Mouse (Mus musculus) cerebral cortex, adult 2 months (tissue): ENCODE measurements around the gene Tmcc2.

Experiments used
- WGBS: fragments of 180-500 bp; shearing (Covaris S2); methylation state at CpG from one replicate; pipeline ENCODE4 v1.1.7; 2018; 5-methylcytosine and 5-hydroxymethylcytosine counted together

Tmcc2 gene

DNA sequence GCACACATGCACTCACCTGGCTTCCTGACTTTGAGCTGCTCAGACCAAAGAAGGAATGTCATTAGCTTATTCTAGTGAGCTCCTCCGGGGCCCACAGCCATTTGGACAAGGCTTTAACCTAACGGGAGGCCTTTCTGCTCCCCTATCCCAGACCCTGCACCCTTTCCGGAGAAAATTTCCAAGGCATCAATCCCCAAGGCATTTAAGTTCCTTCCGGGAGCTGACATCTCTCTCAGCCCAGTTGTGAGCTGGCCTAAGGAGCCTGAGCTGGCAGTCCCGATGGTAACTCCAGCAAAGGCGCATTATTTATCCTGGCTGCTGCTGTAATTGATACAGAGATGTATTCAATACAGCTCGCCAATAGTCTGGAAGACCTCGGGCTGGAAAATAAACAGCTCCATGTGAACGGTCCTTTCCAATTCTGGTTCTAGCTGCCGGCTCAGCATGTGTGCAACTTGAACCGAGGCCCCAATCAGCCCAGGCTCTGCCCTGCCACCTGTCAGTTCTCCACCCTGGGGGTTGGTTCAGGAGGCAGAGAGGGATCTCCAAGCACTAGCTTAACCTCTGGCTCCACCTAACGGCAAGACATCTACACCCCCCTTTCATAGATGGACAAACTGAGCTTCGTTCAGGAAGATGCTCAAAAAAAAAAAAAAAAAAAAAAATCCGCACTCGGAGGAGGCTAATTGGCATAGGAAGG lies 1.0 kb downstream of the Tmcc2 start:
- WGBS: 13% methylated on average over 15 of the region's 15 CpGs

- 43% methylated on average over 8 of the region's 8 CpGs for WGBS
Measured at GRCm38 (mm10) chr1:132388813-132389803, 2.0 kb downstream of the Tmcc2 start.

DNA sequence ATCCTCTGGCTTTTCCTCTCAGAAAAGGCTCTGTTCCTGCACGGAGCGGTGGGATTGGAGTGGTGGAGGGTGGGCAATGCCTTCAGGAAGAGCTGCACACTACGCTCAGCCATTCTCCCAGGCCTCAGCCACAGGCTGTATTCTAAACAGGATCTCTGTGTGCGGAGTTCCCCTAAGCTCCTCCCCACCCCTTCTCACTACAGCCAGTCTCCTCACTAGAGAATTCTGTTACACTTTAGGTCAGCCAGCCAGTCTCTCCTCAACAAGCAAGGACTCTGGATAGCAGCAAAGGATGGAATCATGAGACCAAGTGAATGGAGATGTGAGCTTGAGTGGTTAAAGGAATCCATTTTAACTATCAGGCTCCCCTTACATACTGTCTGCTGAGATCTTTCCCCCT lies 3.1 kb downstream of the Tmcc2 start:
- 27% methylated on average over 4 of the region's 4 CpGs for WGBS

- 19% methylated on average over 4 of the region's 4 CpGs for WGBS
Measured at GRCm38 (mm10) chr1:132386266-132386665, 4.8 kb downstream of the Tmcc2 start.

DNA sequence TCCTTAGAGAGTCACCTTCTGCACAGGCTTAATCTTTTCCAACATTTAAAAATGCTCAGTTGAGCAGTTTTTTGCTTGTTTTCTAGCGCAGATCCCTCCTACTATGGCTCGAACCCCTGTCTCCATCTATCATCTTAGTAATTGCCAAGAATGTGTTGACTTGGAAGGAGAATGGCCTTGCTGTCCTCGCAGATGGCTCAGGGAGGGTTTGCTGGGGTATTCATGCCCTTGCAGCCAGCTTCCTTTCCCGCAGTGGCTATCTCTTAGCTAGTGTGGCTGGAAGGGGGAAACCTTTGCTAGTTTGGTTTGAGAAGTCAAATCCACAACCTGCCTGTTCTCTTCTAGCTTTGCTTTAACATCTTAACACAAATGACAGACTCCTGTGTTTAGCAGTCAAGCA lies 5.4 kb downstream of the Tmcc2 start:
- 64% methylated on average over 4 of the region's 4 CpGs for WGBS

DNA sequence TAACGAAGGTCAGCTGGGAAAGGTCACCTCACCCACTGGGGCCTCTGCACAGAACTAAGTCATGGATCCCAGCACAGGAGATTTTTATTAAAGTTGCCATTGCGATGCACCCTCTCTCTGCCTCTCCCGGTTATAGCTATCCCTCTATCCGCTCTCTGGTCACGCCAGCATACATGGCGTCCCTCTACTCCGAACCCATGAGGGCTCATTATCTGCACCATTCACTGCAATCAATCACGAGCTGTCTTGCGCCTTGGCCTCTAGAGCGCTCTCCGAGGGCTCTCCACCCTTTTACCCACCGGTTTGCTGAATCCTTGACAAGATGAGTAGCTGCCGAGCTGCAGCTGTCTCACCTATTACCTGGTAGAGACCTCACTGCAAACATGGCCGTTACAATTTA lies 5.8 kb downstream of the Tmcc2 start:
- WGBS: 78% methylated on average over 14 of the region's 14 CpGs

- 49% methylated on average over 8 of the region's 8 CpGs for WGBS
Measured at GRCm38 (mm10) chr1:132384001-132384554, 7.0 kb downstream of the Tmcc2 start.

- WGBS: 62% methylated on average over 10 of the region's 10 CpGs
Measured at GRCm38 (mm10) chr1:132381929-132382328, 9.2 kb downstream of the Tmcc2 start.

DNA sequence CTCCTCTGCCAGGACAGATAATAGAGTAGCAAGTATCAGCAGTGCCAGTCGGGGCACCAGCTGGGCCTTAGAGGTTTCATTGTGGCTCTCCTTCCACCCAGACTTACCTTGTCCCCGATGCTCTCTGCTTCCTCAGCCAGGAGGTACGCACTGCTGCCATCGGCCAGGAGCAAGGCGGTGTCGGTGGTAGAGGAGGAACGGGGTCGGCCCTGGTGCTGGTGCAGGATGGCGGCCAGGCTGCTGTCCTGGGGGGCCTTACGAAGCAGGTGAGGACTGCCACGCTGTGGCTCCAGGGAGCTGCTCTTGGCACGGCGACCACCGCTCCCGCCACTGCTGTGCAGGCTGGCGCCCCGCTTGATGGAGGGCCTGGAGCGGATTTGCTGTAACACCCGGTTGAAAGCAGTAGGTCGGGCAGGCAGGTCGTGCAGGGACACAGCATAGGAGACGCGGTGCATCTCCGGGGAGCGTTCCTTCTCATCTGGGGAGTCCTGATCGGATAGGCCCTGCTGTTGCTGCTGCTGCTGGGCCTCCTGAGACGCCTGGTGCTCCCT lies 10.5 kb downstream of the Tmcc2 start:
- WGBS: 85% methylated on average over 27 of the region's 27 CpGs

DNA sequence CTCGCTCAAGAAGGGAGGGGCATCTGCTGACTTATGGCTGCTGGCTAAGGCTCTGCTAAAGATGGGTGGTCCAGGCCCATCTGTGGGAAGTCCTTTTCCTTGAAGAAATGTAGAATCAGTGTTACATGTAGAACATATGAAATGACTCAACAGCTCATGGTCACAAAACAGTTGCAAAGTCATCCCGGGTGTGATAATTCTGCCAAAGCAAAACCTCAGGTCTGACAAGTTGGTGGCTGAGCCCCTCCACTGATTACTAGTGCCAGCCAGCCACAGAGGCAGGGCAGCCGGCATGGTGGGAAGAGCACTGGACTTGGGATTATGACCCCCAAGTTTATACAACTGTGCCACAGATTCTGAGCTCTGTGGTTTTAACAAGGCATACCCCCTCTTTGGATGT lies 13.3 kb downstream of the Tmcc2 start:
- WGBS: 74% methylated on average over 3 of the region's 3 CpGs

- 34% methylated on average over 7 of the region's 7 CpGs for WGBS
Measured at GRCm38 (mm10) chr1:132377055-132377365, 14.1 kb downstream of the Tmcc2 start.

- WGBS: 47% methylated on average over 8 of the region's 8 CpGs
Measured at GRCm38 (mm10) chr1:132376211-132377054, 14.6 kb downstream of the Tmcc2 start.

GRCm38 (mm10) chr1:132375256-132375655 lies 15.8 kb downstream of the Tmcc2 start:
- 30% methylated on average over 4 of the region's 4 CpGs for WGBS

- WGBS: 80% methylated on average over 3 of the region's 3 CpGs
Measured at GRCm38 (mm10) chr1:132374873-132375244, 16.2 kb downstream of the Tmcc2 start.

GRCm38 (mm10) chr1:132374140-132374872 lies 16.8 kb downstream of the Tmcc2 start:
- WGBS: 56% methylated on average over 5 of the region's 5 CpGs

DNA sequence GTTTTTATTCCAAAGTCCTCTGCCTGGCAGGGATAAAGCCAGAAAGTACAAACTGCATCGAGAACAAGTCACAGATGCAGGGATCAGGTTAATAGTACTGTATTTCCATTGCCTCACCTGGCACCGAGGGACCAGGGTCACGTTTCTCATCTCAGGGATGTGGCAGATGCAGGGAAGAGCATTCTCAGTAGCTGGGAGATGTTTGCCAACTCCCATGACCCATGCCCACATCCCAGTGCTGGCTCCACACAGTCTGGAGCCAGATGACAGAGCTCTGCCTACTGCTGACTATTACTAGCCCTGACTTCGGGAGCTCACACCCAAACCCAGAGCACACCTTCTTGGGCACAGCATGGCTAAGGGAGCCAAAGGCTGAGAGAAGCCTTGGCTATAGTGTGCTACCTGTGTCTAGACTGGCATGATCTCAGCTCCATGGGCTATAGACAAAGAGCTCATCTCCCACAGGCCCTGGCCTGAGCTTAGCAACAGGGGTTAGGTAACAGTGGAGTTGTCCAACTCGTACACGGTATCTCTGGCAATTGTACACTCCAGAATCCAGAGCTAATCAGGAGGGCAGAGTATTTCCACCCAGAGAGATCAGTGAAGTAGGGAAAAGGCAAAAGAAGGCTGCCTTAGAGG lies 18.1 kb downstream of the Tmcc2 start:
- WGBS: 70% methylated on average over 6 of the region's 6 CpGs

DNA sequence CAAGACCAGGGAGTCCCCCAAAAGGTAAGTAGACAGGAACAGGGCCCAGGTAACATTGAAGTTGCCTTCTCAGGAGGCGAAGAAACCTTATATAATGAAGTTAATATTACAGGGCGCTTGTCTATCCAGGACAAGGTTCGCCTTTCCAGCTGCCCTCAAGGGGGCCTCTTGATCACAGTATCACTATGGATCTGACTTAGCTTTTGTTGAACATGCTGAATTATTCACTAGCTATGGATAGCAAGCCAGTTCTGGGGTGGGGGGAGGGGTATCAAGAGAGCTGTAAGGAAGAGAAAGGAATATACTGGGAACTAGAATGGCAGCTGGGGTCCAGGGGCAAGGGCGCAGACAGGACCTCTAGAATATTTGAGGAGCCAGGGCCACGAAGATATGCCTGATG lies 18.7 kb downstream of the Tmcc2 start:
- 83% methylated on average over 5 of the region's 5 CpGs for WGBS

DNA sequence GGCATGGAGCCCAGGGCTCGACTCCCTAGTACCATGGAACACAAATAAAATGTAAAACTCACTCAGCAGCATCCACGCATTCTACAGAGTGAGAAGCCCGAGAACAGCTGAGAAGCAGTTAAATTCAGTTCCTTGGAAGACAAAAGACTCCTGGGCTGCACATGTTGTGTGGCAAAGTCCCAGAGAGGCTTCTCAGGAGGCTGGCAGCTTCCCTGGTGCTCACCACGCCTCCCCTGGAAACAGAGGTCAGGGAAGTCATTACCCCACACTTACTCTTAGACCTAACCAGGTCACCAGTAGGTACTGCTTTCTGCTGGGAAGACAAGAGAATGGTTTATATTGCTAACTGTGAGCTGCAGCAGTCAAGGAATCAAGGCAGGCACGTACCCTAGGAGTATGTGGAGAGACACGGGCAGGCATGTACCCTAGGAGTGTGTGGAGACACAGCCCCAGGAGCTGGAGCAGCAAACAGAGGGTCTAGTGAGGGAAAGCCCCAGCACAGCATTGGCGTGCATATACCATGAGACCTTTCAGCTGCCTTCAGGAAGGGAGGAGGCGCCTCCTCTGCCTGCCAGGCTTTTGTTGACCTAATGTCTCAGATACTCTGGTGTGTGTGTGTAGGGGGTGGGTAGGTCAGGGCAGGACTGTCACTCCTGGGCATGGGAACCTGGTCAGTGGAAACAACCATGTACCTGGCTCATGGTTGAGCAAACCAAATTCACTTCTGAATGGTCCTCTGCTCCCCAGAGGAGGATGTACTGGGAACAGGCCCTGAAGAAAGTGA lies 19.6 kb downstream of the Tmcc2 start:
- 57% methylated on average over 8 of the region's 8 CpGs for WGBS

DNA sequence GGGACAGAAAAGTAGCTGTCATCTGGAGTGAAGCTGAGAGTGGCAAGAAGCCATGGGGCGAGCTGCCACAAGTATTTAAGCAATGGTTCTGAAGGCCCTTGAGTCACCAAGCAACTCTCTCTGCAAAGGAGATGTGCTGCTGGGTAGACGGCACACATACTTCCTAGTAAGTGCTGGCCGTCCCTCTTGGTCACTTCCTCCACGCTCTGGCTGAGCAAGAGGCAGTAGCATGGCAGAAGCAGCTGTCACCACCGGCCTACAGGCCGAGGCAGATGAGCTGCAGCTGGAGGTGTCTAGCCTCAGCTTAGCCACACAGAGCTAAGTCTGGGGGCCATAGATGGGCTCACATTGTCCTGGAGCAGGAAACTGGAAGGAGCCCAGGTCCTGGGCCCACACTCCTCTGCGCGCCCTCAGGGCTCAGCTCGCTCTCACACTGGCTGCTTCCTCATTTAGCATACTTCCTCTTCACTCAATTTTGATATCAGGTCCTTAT lies 20.4 kb downstream of the Tmcc2 start:
- WGBS: 63% methylated on average over 9 of the region's 9 CpGs
